Mouse (Mus musculus) cortical plate, adult 2 months (tissue): ENCODE data around the gene Prss38.

Experiments used
- CTCF ChIP-seq: fragments of 200-500 bp; IDR thresholded peaks from 2 replicates; pipeline ENCODE4 v1.5.1; 2011; ENCODE audit warnings: mild to moderate bottlenecking, control low read depth, low read length; ENCODE audit not compliant: insufficient read depth; ENCODE audit errors: extremely low read depth
- POLR2A ChIP-seq: fragments of 200-500 bp; IDR thresholded peaks from 2 replicates; pipeline ENCODE4 v1.6.1; 2011; ENCODE audit warnings: mild to moderate bottlenecking, low read length, control low read depth; ENCODE audit not compliant: insufficient read depth; ENCODE audit errors: extremely low read depth

DNA sequence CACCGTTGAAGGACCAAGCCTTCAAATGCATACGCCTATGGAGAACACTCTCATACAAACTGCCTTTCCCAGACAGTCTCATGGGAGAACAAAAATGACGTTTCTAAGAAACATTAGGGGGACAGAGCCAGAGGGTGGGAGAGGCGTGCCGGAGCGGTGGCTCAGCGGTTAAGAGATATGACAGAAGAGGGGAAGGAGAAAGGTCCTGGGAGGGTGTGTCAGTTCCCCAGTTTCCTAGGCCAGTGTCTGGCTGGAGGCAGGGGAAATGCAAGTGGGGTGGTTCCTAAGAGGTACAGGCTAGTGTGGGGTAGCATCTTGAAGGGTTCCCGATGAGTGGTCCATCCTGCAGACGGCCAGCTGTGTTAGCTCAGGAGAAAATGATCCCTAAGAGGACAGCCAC is 14.2 kb downstream of the Prss38 start:
- TF ChIP-seq POLR2A (no peak), CTCF (no peak)
